Mouse (Mus musculus) gastrocnemius, adult 18-20 months (tissue): Measurements from ENCODE around the gene Gm10217. TPM values are rescaled to one million over a fixed set of nuclear protein-coding genes. Genes with fewer than 3 reads are reported as not detected.

Source experiments
- DNase-seq: peaks from one replicate; pipeline ENCODE4 v3.0.0; 2021; ENCODE audit warnings: low spot score
- long read RNA-seq, 2 experiments: library from polyadenylated mRNA; stranded (forward); transcript quantifications; one replicate each; pipeline ENCODE4 v2.0.0; 2021
- total RNA-seq, 2 experiments: library from RNA; stranded (reverse); gene quantifications; 2 replicates each; pipeline ENCODE4 v1.2.3; 2021

The Gm10217 gene
- not detected for total RNA-seq
- long read RNA-seq, experiment 1: 0 reads
- long read RNA-seq, experiment 2: 0 reads

DNA sequence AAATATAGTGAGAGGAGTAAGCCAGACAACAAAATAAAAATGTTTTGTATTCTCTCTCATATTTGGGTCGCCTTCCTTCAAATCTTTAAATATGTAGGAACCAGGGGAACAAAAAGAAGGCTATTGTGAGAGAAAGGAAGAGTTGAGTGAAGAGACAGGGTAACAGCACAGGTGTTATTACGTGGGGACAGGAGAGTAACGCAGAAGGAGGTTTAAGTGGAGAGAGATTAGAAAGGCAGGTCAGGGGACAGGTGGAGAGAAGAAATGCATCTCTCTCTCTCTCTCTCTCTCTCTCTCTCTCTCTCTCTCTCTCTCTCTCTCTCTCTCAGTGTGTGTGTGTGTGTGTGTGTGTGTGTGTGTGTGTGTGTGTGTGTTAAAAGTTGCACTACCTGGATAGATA, at the start of gene Gm10217:
TSS of gene Gm10217 (plus strand) at position 301 of the 400 bp plus-strand sequence.
- no peak for DNase-seq

DNA sequence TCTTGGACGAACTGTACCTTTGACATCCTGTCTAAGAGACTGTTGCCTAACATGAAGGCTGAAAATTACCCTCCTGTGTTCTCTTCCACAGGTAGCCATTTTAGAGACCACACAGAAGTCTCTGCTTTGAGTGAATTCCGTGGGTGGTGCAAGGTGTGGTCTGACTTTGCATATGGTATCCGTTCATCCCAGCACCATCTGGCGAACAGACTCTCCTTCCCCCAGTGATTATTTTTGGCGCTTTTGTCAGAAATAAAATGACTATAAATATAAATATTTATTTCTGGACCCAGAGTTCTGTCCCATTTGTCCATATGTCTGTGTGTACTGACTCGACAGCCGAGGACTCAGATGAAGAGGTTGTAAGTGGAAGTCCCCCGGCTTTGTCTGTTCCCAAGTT, 39.3 kb upstream of the Gm10217 start:
- no peak for DNase-seq

DNA sequence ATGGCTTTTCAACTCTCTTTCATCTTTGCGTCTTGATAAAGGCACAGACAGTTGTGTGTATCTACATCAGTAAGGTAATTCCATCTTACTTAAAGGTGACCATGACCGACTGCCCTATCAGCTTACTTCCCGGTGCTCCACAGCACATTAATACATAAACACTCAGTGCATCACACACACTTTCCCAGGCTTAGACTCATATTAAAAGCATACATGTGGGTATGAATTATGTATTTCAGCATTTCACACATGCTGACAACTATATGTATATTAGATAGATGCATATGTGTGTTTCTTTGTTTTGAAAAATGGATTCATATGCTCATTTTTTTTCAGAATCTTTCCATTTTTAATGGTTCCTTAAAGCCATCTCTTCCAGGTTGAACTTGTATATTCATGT, 23.8 kb upstream of the Gm10217 start:
- no peak for DNase-seq

DNA sequence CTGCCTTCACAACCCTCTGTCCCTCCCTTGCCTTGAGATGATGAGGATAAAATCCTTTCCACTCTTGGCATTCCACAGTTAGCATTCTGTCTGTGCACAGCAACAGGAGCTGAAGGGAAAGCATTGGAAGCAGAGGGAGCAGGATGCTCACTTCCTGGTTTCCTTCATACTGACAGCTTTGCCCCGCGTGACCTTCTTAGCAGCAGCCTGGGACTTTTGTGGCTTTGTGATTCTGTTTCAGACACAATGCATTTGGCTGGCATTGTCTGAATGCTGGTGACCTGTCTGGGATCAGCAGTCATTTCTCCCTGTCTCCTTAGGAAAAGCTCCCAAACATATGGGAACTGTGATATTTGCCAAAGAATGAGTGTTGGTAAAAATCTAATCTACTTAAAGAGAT, 4.8 kb upstream of the Gm10217 start:
- no peak for DNase-seq

DNA sequence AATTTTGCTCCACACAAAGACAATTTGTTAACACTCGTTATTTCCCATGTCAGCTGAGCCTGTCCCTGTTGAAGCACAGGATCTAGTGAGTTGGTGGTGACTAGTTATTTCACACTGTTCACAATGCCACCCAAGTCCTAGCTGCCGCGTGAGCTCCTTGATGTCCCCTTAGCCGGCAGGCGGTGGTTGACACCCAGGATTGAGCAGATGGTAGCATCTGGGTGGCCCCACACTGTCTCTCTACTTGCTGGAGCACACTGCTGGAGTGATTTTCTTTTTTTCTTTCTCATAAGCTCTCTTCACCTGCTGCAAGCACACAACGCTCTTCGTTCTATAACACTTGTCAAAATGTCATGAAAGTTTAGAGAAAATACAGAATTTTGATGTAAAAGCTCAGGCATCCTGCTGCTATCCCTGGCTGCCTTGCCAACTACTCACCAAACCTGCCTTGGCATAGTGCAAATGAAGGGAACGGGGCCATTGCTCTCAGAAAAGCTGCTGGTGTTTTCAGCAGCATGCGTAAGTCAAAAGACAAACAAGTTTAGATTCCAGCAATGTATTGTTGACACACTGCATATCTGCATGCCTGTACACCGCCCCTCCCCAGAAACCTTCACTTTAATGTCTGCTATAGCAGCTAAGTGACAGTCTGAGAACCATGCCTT, 3.4 kb upstream of the Gm10217 start:
- DNase-seq: no peak

DNA sequence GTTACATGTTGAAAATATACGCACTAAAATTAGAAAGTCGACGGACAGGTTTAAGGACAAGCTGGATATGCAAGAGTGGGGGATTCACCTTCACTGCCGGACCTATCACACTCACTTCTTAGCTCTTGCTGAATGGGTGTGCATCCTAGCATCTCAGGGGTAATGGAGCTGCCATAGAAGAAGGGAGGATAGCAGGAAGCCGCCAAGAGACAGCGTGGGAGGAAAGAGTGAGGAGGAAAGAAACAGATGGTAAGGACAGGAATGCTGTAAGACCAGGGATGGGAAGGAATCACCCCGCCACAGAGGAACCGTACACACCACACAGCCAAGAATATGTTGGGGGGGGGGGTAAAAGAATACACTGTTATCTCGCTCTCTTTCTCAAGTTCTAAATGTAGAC, 1.1 kb downstream of the Gm10217 start:
- DNase-seq: no peak

DNA sequence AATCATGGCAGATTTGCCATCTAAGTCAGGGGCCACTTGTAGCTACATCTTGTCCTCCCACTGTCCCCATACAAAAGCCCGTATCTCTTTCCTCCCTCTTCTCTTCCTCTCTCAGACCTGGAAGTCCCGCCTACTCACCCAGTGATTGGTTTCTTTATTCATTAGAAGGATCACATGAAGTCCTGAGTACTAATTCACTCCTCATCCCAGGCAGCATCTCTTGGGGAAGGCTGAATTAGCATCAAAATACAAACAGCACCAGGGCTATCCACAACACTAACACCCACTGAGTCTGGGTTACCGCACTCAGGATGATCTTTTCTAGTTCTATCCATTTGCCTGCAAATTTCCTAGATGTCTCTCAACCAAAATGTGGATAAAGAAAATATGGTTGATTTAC, 4.0 kb downstream of the Gm10217 start:
- no peak for DNase-seq

DNA sequence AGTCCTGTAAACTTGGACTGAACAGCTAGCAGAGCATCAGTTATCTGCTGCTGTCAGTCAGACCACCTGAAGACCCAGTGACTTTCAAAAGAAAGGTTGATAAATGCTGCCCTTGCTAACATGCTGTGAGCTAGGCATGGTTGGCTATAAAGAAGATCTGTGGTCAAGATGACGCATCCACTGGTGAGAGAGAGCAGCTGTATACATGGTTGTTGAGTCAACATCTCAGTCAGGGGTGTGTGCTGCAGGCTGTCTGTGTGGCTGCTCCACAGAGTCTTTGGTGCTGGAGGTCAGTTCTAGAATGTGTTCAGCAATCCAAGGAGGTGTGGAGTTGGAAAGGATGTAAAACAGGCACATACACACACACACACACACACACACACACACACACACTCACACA, 12.2 kb downstream of the Gm10217 start:
- DNase-seq: no peak

DNA sequence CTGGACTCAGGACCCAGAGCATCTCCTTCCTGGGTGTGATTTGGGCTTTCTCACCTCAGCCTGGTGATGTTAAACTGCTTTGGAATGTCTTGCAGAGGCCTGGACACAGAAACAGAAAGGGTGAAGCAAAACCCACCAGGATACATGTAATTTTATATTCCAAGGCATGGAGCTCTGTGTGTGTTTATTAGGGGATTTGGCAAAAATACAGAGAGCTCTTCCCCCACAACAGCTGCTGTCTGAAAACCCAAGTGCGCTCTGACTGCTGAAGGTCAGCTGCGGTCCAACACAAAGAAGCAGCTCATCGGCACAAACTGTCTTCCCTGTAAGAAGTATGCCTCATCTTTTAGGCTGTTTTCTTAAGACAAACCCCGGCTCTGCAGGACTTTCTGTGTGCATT, 15.9 kb downstream of the Gm10217 start:
- no peak for DNase-seq

DNA sequence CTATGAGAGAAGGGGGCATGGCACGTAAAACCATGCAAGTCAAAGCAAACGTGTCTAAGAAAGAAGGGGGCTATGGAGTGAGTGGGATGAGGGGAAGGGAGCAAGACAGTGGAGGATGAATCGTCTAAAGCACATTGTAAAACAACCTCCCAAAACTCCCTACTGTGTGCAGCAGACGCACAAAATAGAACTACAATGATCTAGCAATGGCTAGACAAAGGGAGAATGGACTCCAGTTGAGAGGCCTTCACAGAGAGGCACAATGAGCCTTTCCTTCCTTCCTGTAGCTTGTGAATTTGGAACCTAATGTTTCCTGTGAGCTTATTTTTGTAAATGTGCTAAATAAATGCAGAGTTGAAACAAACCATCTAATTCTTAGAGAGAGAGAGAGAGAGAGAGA, 22.7 kb downstream of the Gm10217 start:
- DNase-seq: no peak

DNA sequence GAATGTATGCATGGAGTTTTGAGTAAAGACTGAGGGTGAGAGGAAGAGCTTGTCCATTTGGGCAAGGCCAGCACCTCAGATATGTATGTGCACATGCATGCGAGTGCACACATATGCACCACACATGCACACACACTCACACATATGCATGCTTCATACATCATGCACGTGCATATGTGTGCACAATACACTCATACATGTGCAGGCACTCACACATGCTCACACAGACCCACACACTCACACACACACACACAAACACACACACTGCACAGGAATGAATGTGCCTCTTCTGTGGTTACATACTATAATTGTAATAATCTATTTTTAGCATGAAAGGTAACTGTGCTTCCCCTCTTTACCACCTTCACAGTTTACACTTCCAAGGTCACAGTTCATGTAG, 35.1 kb downstream of the Gm10217 start:
- no peak for DNase-seq

DNA sequence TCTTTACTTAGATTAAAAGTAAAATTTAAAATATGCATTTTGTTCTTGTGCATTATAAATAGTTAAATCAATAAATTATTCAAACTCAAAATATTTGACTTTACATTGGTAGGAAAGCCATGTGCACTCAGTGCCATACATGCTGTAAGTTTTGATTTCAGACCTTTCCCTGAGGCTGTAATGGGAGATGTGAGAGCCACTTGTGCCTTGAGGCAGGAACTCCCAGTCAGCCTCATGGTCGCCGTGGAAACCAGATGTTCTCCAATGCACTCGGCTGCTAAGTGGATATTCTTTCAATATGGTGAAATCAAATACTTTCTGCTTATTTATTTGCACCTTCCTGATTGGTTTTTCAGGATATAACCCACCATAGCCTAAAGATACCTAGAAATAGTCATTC, 35.6 kb downstream of the Gm10217 start:
- no peak for DNase-seq

Other genes with a start within 250 kb of the Gm10217 start
- gene Fam155a, start 93.1 kb upstream of the Gm10217 start, total RNA-seq: not detected
- gene Lig4, start 113.4 kb downstream of the Gm10217 start, total RNA-seq: 1 to 10 TPM; 4.5 to 5.3 TPM
- gene Abhd13, start 113.5 kb downstream of the Gm10217 start, total RNA-seq: 1 to 10 TPM; 6.3 to 6.4 TPM
- gene Tnfsf13b, start 142.2 kb downstream of the Gm10217 start, total RNA-seq: 1 to 10 TPM in 1 of 2 experiments, under 1 TPM in 1; 0.76 to 1.0 TPM